Mouse (Mus musculus): ENCODE measurements around the gene Kdm2b.

GRCm38 (mm10) chr5:123014753-123015701 lies 25.4 kb upstream of the Kdm2b start, which contains the start of gene Orai1:
- TF ChIP-seq CTCF (IDR thresholded peaks at IDR 0.05; ENCODE audit: borderline replicate concordance, control insufficient read depth, extremely low read depth, insufficient read depth, low read length, poor library complexity) (peak; percentile 53; the same call in 1 of the 2 replicates), POLR2A (IDR thresholded peaks at IDR 0.05; ENCODE audit: control insufficient read depth, extremely low read depth, insufficient read depth, low read length, poor library complexity) (peak; percentile 63; the same call in 1 of the 2 replicates)
